Mouse (Mus musculus): ENCODE results near the gene Usp21.

Usp21 gene

GRCm38 (mm10) chr1:171268341-171268740 lies 19.4 kb downstream of the Usp21 start:
- DNase-seq (ENCODE audit: low read depth, low spot score), result no peak

GRCm38 (mm10) chr1:171265971-171266744 lies 21.6 kb downstream of the Usp21 start:
- DNase-seq (ENCODE audit: low read depth, low spot score), result no peak

GRCm38 (mm10) chr1:171263666-171264461 lies 23.9 kb downstream of the Usp21 start:
- peak; percentile 76 for DNase-seq (ENCODE audit: low read depth, low spot score)

GRCm38 (mm10) chr1:171263185-171263611 lies 24.6 kb downstream of the Usp21 start:
- DNase-seq (ENCODE audit: low read depth, low spot score), result no peak

GRCm38 (mm10) chr1:171262594-171263130 lies 25.1 kb downstream of the Usp21 start:
- DNase-seq (ENCODE audit: low read depth, low spot score), result no peak

- DNase-seq (ENCODE audit: low read depth, low spot score), result no peak
These were observed 27.5 kb downstream of the Usp21 start for GRCm38 (mm10) chr1:171260316-171260715.

GRCm38 (mm10) chr1:171258921-171259320 lies 28.9 kb downstream of the Usp21 start:
- no peak for DNase-seq (ENCODE audit: low read depth, low spot score)

GRCm38 (mm10) chr1:171257781-171258180 lies 30.0 kb downstream of the Usp21 start:
- no peak for DNase-seq (ENCODE audit: low read depth, low spot score)

- DNase-seq (ENCODE audit: low read depth, low spot score), result peak; percentile 87
These were observed 30.7 kb downstream of the Usp21 start for GRCm38 (mm10) chr1:171256937-171257548.

- no peak for DNase-seq (ENCODE audit: low read depth, low spot score)
These were observed 31.5 kb downstream of the Usp21 start for GRCm38 (mm10) chr1:171256095-171256818.

GRCm38 (mm10) chr1:171252415-171252814 lies 35.4 kb downstream of the Usp21 start:
- DNase-seq (ENCODE audit: low read depth, low spot score), result peak; percentile 55

GRCm38 (mm10) chr1:171251594-171252324 lies 36.0 kb downstream of the Usp21 start:
- DNase-seq (ENCODE audit: low read depth, low spot score), result peak; percentile 55

- DNase-seq (ENCODE audit: low read depth, low spot score), result no peak
These were observed 36.9 kb downstream of the Usp21 start, which contains the start of gene Ndufs2 for GRCm38 (mm10) chr1:171250680-171251593. Gene Ndufs2, minus strand, starts transcription at chr1:171251388.

- no peak for DNase-seq (ENCODE audit: low read depth, low spot score)
These were observed 37.7 kb downstream of the Usp21 start, which contains the start of gene Adamts4 for GRCm38 (mm10) chr1:171249913-171250600. Gene Adamts4, plus strand, starts transcription at chr1:171250421.

- no peak for DNase-seq (ENCODE audit: low read depth, low spot score)
These were observed 39.2 kb downstream of the Usp21 start for GRCm38 (mm10) chr1:171248386-171249226.

- no peak for DNase-seq (ENCODE audit: low read depth, low spot score)
These were observed 39.9 kb downstream of the Usp21 start for GRCm38 (mm10) chr1:171247916-171248315.

GRCm38 (mm10) chr1:171247453-171247841 lies 40.3 kb downstream of the Usp21 start:
- DNase-seq (ENCODE audit: low read depth, low spot score), result no peak
